Mouse (Mus musculus) liver, embryonic 11.5 days (tissue): ENCODE results near the gene Inca1. TPM values are rescaled to one million over a fixed set of nuclear protein-coding genes. Genes with fewer than 3 reads are reported as not detected.
A peak's percentile ranks its signal among the peaks of the same experiment; 100 is the strongest.

Source experiments
- ATAC-seq: fragments of 200-750 bp; cut with Nextera tagmentation; replicated peaks from 2 replicates; pipeline ENCODE4 v1.8.0; 2017; ENCODE audit warnings: moderate number of reproducible peaks, mild to moderate bottlenecking, moderate TSS enrichment, moderate library complexity; ENCODE audit not compliant: low FRiP score
- DNase-seq: peaks from one replicate; pipeline ENCODE4 v3.0.0-alpha.2; 2017; ENCODE audit warnings: low spot score
- H3K27ac ChIP-seq: fragments of 300-500 bp; sonication (generic); 2 replicates; pipeline ENCODE4 v1.5.1; 2014; ENCODE audit warnings: mild to moderate bottlenecking, low read depth, low read length, control low read depth
- H3K27me3 ChIP-seq: fragments of 300-500 bp; sonication (generic); replicated peaks from 2 replicates; pipeline ENCODE4 v1.6.1; 2014; ENCODE audit warnings: low read length, mixed read lengths; ENCODE audit not compliant: control insufficient read depth, insufficient read depth
- H3K36me3 ChIP-seq: fragments of 300-500 bp; sonication (generic); 2 replicates; pipeline ENCODE4 v1.6.1; 2014; ENCODE audit warnings: mild to moderate bottlenecking, low read length, moderate library complexity, mixed read lengths; ENCODE audit not compliant: control insufficient read depth, insufficient read depth
- H3K4me1 ChIP-seq: fragments of 300-500 bp; sonication (generic); replicated peaks from 2 replicates; pipeline ENCODE4 v1.6.1; 2014; ENCODE audit warnings: low read length, mixed read lengths; ENCODE audit not compliant: control insufficient read depth, insufficient read depth
- H3K4me2 ChIP-seq: fragments of 300-500 bp; sonication (generic); 2 replicates; pipeline ENCODE4 v1.6.1; 2014; ENCODE audit warnings: mild to moderate bottlenecking, control low read depth, moderate library complexity
- H3K4me3 ChIP-seq: fragments of 300-500 bp; sonication (generic); 2 replicates; pipeline ENCODE4 v1.5.1; 2014; ENCODE audit warnings: low read depth, low read length, control low read depth
- H3K9ac ChIP-seq: fragments of 300-500 bp; sonication (generic); 2 replicates; pipeline ENCODE4 v1.6.1; 2014; ENCODE audit warnings: low read depth, low read length, control low read depth
- H3K9me3 ChIP-seq: fragments of 300-500 bp; sonication (generic); 2 replicates; pipeline ENCODE4 v1.6.1; 2016; ENCODE audit warnings: low read length, inconsistent platforms, mixed read lengths; ENCODE audit not compliant: control insufficient read depth
- WGBS: fragments of 180-500 bp; shearing (Covaris S2); extraction: QIAGEN DNeasy Blood & Tissue Kit; methylation state at CpG from one replicate; pipeline ENCODE4 v1.1.7; 2014; 5-methylcytosine and 5-hydroxymethylcytosine counted together
- polyA plus RNA-seq: library from polyadenylated mRNA; unstranded; fragments of >200 nt; fragmentation: Nextera tagmentation; extraction: Ambion mirVana; gene quantifications from 2 replicates; pipeline ENCODE4 v1.2.1, GENCODE M21; 2014

The Inca1 gene
- polyA plus RNA-seq: 0.96 and 1.1 TPM in 2 replicates

GRCm38 (mm10) chr11:70699722-70700556 lies at the start of gene Inca1, which contains the start of gene Kif1c:
TSS of gene Inca1 (minus strand) at chr11:70700155.
TSS of gene Kif1c (plus strand) at chr11:70700548.
- H3K36me3 ChIP-seq: peaks cover 3% of the 10 kb centered on the region; the same call in 1 of the 2 replicates
- DNase-seq: peak; percentile 96
- H3K27me3 ChIP-seq: peaks cover 8% of the 10 kb centered on the region; the same call in 1 of the 2 replicates
- 1% methylated on average over 66 of the region's 69 CpGs for WGBS
- no peaks in the 10 kb centered on the region for H3K9me3 ChIP-seq
- H3K9ac ChIP-seq: peak within 1 kb of the TSS; percentile 88
- peak; percentile 94 for ATAC-seq
- H3K4me3 ChIP-seq: peak within 1 kb of the TSS; percentile 86
- peak within 1 kb of the TSS; percentile 93 for H3K4me2 ChIP-seq
- peaks cover 10% of the 10 kb centered on the region; the same call in 1 of the 2 replicates for H3K4me1 ChIP-seq
- peak within 1 kb of the TSS; percentile 86 for H3K27ac ChIP-seq

- WGBS: 76% methylated on average over 4 of the region's 4 CpGs
These were observed 48.1 kb upstream of the Inca1 start for GRCm38 (mm10) chr11:70747876-70748545.

GRCm38 (mm10) chr11:70745636-70746035 lies 45.7 kb upstream of the Inca1 start:
- no peak for ATAC-seq

More at GRCm38 (mm10) chr11:70747876-70748545, 48.1 kb upstream of the Inca1 start:
- ATAC-seq (no peak), DNase-seq (no peak)
- Histone ChIP-seq H3K9me3 (peaks cover 2% of the 10 kb centered on the region; the same call in 1 of the 2 replicates), H3K4me3 (no peak overlapping the region), H3K27me3 (no peaks in the 10 kb centered on the region), H3K36me3 (no peaks in the 10 kb centered on the region), H3K27ac (no peak overlapping the region), H3K9ac (no peak overlapping the region), H3K4me1 (peaks cover 4% of the 10 kb centered on the region; the same call in 1 of the 2 replicates), H3K4me2 (no peak overlapping the region)

GRCm38 (mm10) chr11:70742581-70743459 lies 42.9 kb upstream of the Inca1 start:
- H3K36me3 ChIP-seq: no peaks in the 10 kb centered on the region
- no peak overlapping the region for H3K4me3 ChIP-seq
- ATAC-seq: no peak
- H3K27ac ChIP-seq: no peak overlapping the region
- 79% methylated on average over 12 of the region's 12 CpGs for WGBS
- peaks cover 6% of the 10 kb centered on the region; the same call in 1 of the 2 replicates for H3K27me3 ChIP-seq
- DNase-seq: no peak
- no peaks in the 10 kb centered on the region for H3K4me1 ChIP-seq
- H3K9ac ChIP-seq: no peak overlapping the region; the same call in 1 of the 2 replicates
- no peak overlapping the region for H3K4me2 ChIP-seq
- H3K9me3 ChIP-seq: no peaks in the 10 kb centered on the region

More at GRCm38 (mm10) chr11:70745636-70746035, 45.7 kb upstream of the Inca1 start:
- H3K4me2 ChIP-seq: no peak overlapping the region
- WGBS: 73% methylated on average over 7 of the region's 7 CpGs
- no peaks in the 10 kb centered on the region for H3K36me3 ChIP-seq
- H3K4me1 ChIP-seq: no peaks in the 10 kb centered on the region
- no peak overlapping the region for H3K4me3 ChIP-seq
- no peak for DNase-seq
- no peak overlapping the region for H3K27ac ChIP-seq
- peaks cover 2% of the 10 kb centered on the region; the same call in 1 of the 2 replicates for H3K9me3 ChIP-seq
- H3K27me3 ChIP-seq: no peaks in the 10 kb centered on the region
- no peak overlapping the region for H3K9ac ChIP-seq

GRCm38 (mm10) chr11:70742117-70742516 lies 42.2 kb upstream of the Inca1 start:
- no peak overlapping the region for H3K4me3 ChIP-seq
- WGBS: 85% methylated on average over 7 of the region's 7 CpGs
- H3K9me3 ChIP-seq: no peaks in the 10 kb centered on the region
- no peak overlapping the region for H3K4me2 ChIP-seq
- H3K9ac ChIP-seq: no peak overlapping the region
- peaks cover 6% of the 10 kb centered on the region; the same call in 1 of the 2 replicates for H3K27me3 ChIP-seq
- H3K36me3 ChIP-seq: no peaks in the 10 kb centered on the region
- H3K27ac ChIP-seq: no peak overlapping the region
- H3K4me1 ChIP-seq: no peaks in the 10 kb centered on the region
- ATAC-seq (no peak), DNase-seq (no peak)

GRCm38 (mm10) chr11:70741603-70742002 lies 41.6 kb upstream of the Inca1 start:
- H3K36me3 ChIP-seq: no peaks in the 10 kb centered on the region
- H3K9me3 ChIP-seq: no peaks in the 10 kb centered on the region
- H3K4me3 ChIP-seq: no peak overlapping the region
- no peaks in the 10 kb centered on the region for H3K4me1 ChIP-seq
- peaks cover 6% of the 10 kb centered on the region for H3K27me3 ChIP-seq
- ATAC-seq (no peak), DNase-seq (no peak)
- WGBS: 75% methylated on average over 3 of the region's 3 CpGs
- H3K4me2 ChIP-seq: no peak overlapping the region
- H3K27ac ChIP-seq: no peak overlapping the region
- no peak overlapping the region for H3K9ac ChIP-seq

GRCm38 (mm10) chr11:70737749-70738148 lies 37.8 kb upstream of the Inca1 start:
- Histone ChIP-seq H3K27ac (no peak overlapping the region), H3K4me2 (no peak overlapping the region), H3K27me3 (peaks cover 6% of the 10 kb centered on the region), H3K4me3 (no peak overlapping the region), H3K9me3 (no peaks in the 10 kb centered on the region), H3K4me1 (no peaks in the 10 kb centered on the region), H3K9ac (no peak overlapping the region), H3K36me3 (no peaks in the 10 kb centered on the region)
- 25% methylated on average over 5 of the region's 5 CpGs for WGBS
- no peak for DNase-seq
- ATAC-seq: no peak

- Histone ChIP-seq H3K27me3 (no peaks in the 10 kb centered on the region; the same call in 1 of the 2 replicates), H3K9me3 (no peaks in the 10 kb centered on the region), H3K4me1 (no peaks in the 10 kb centered on the region), H3K4me2 (no peak overlapping the region), H3K4me3 (no peak overlapping the region), H3K9ac (no peak overlapping the region), H3K36me3 (peaks cover 2% of the 10 kb centered on the region; the same call in 1 of the 2 replicates), H3K27ac (no peak overlapping the region)
- WGBS: 63% methylated on average over 5 of the region's 5 CpGs
- ATAC-seq: no peak
- no peak for DNase-seq
These were observed 33.3 kb upstream of the Inca1 start for GRCm38 (mm10) chr11:70733256-70733655.
